Mouse (Mus musculus) CH12.LX (cell line): Measurements from ENCODE around the gene E030030I06Rik.

Experiments used
- CTCF ChIP-seq, 2 experiments: IDR thresholded peaks in 1 of 2; conservative IDR thresholded peaks in 1 of 2; 2 replicates each; pipeline ENCODE4 v1.5.1; 2011 to 2012; ENCODE audit warnings: low read depth in 2 of 2, low read length in 2 of 2, improper control_type of control experiment in 1 of 2, inconsistent platforms in 1 of 2, mild to moderate bottlenecking in 1 of 2, moderate library complexity in 1 of 2
- EP300 ChIP-seq: IDR thresholded peaks from 2 replicates; pipeline ENCODE4 v1.6.1; 2011; ENCODE audit warnings: low read length, improper control_type of control experiment
- MAX ChIP-seq: IDR thresholded peaks from 2 replicates; pipeline ENCODE4 v1.6.1; 2011; ENCODE audit warnings: low read length, improper control_type of control experiment
- MAZ ChIP-seq: IDR thresholded peaks from 2 replicates; pipeline ENCODE4 v1.6.1; 2012; ENCODE audit warnings: low read depth, mild to moderate bottlenecking, inconsistent platforms, low read length, improper control_type of control experiment, moderate library complexity
- NELFE ChIP-seq: IDR thresholded peaks from 2 replicates; pipeline ENCODE4 v1.6.1; 2011; ENCODE audit warnings: low read depth, low read length, improper control_type of control experiment
- POLR2A ChIP-seq: IDR thresholded peaks from 2 replicates; pipeline ENCODE4 v1.6.1; 2011; ENCODE audit warnings: low read depth, mild to moderate bottlenecking, improper control_type of control experiment, low read length
- POLR2AphosphoS2 ChIP-seq: IDR thresholded peaks from 2 replicates; pipeline ENCODE4 v1.6.1; 2011; ENCODE audit warnings: low read depth, low read length, improper control_type of control experiment
- SMC3 ChIP-seq: IDR thresholded peaks from 2 replicates; pipeline ENCODE4 v1.6.1; 2011; ENCODE audit warnings: low read depth, low read length, improper control_type of control experiment
- UBTF ChIP-seq: IDR thresholded peaks from 2 replicates; pipeline ENCODE4 v1.6.1; 2012; ENCODE audit warnings: low read depth, mild to moderate bottlenecking, inconsistent platforms, low read length, improper control_type of control experiment, moderate library complexity
- ZNF384 ChIP-seq: IDR thresholded peaks from 2 replicates; pipeline ENCODE4 v1.6.1; 2012; ENCODE audit warnings: low read depth, low read length, improper control_type of control experiment, inconsistent platforms

DNA sequence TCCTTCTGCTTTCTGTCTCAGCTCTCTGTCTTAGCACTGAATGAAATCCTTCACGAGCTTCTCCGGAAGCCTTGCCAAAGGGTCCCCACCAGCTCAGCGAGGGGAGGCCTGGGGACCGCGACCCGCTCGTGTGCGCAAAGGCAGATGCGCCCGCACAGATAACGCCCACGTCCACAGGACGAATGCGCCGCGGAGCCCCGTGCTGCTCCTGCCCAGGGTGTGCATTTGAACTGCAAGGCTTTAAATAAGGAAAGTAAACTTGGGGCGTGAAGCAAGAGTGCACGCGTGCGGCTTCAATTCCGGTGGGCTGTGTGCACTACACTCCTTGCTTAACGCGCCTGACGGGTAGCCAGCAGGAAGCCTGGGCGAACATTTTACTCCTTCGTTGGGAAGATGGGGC, 1.5 kb upstream of the E030030I06Rik start:
- TF ChIP-seq CTCF (conservative IDR thresholded peaks at IDR 0.05 in 1 of 2, IDR thresholded peaks at IDR 0.05 in 1 of 2; ENCODE audit: low read depth in 2 of 2, low read length in 2 of 2), result no peak
- no peak for TF ChIP-seq UBTF
- TF ChIP-seq MAX, result no peak
- TF ChIP-seq POLR2AphosphoS2, result no peak
- TF ChIP-seq ZNF384, result no peak
- no peak for TF ChIP-seq MAZ
- no peak for TF ChIP-seq EP300
- no peak for TF ChIP-seq SMC3
- no peak for TF ChIP-seq NELFE
- no peak for TF ChIP-seq POLR2A
